Mouse (Mus musculus) intestine, embryonic 16.5 days (tissue): ENCODE results near the gene Lactb. TPM values are rescaled to one million over a fixed set of nuclear protein-coding genes. Genes with fewer than 3 reads are reported as not detected.

Experiments
- ATAC-seq: fragments of 200-750 bp; cut with Nextera tagmentation; 2 replicates; pipeline ENCODE4 v1.8.0; 2017; ENCODE audit warnings: moderate TSS enrichment, moderate library complexity
- H3K27ac ChIP-seq: fragments of 300-500 bp; sonication (generic); 2 replicates; pipeline ENCODE4 v1.5.1; 2014; ENCODE audit warnings: mild to moderate bottlenecking, low read length
- H3K27me3 ChIP-seq: fragments of 300-500 bp; sonication (generic); replicated peaks from 2 replicates; pipeline ENCODE4 v1.6.1; 2014; ENCODE audit warnings: low read length, control low read depth, mixed read lengths; ENCODE audit not compliant: control insufficient read depth, insufficient read depth
- H3K36me3 ChIP-seq: fragments of 300-500 bp; sonication (generic); 2 replicates; pipeline ENCODE4 v1.6.1; 2014; ENCODE audit warnings: low read length, control low read depth; ENCODE audit not compliant: control insufficient read depth, insufficient read depth
- H3K4me1 ChIP-seq: fragments of 300-500 bp; sonication (generic); 2 replicates; pipeline ENCODE4 v1.6.1; 2014; ENCODE audit warnings: low read length, control low read depth, mixed read lengths; ENCODE audit not compliant: control insufficient read depth, insufficient read depth
- H3K4me2 ChIP-seq: fragments of 300-500 bp; sonication (generic); 2 replicates; pipeline ENCODE4 v1.6.1; 2014; ENCODE audit warnings: low read depth, low read length, control low read depth
- H3K4me3 ChIP-seq: fragments of 300-500 bp; sonication (generic); 2 replicates; pipeline ENCODE4 v1.5.1; 2014; ENCODE audit warnings: mild to moderate bottlenecking, low read length
- H3K9ac ChIP-seq: fragments of 300-500 bp; sonication (generic); 2 replicates; pipeline ENCODE4 v1.6.1; 2014; ENCODE audit warnings: low read depth, low read length
- H3K9me3 ChIP-seq: fragments of 300-500 bp; sonication (generic); 2 replicates; pipeline ENCODE4 v1.6.1; 2016; ENCODE audit warnings: low read length, control low read depth; ENCODE audit not compliant: control insufficient read depth
- WGBS: fragments of 180-500 bp; shearing (Covaris S2); extraction: QIAGEN DNeasy Blood & Tissue Kit; methylation state at CpG from one replicate; pipeline ENCODE4 v1.1.7; 2014; 5-methylcytosine and 5-hydroxymethylcytosine counted together
- polyA plus RNA-seq: library from polyadenylated mRNA; unstranded; fragments of >200 nt; fragmentation: Nextera tagmentation; extraction: Ambion mirVana; gene quantifications from 2 replicates; pipeline ENCODE4 v1.2.1, GENCODE M21; 2015

Lactb gene
- polyA plus RNA-seq, 1 experiment from 2014 or later = 6.7 TPM

- no peak for ATAC-seq
- H3K4me2 ChIP-seq = no peak overlapping the region
These were observed 7.8 kb downstream of the Lactb start for GRCm38 (mm10) chr9:66967492-66967891.

GRCm38 (mm10) chr9:66961478-66961877 is 13.8 kb downstream of the Lactb start:
- Histone ChIP-seq H3K27me3 (no peaks in the 10 kb centered on the region), H3K4me2 (no peak overlapping the region), H3K9me3 (no peaks in the 10 kb centered on the region), H3K4me1 (no peaks in the 10 kb centered on the region), H3K36me3 (0 out of 2 replicates have a peak, but pooled peaks cover 2% of the 10 kb centered on the region), H3K4me3 (no peak overlapping the region), H3K27ac (no peak overlapping the region), H3K9ac (no peak overlapping the region)
- ATAC-seq = no peak
- WGBS = 81% methylated on average over 3 of the region's 3 CpGs

More at GRCm38 (mm10) chr9:66967492-66967891, 7.8 kb downstream of the Lactb start:
- Histone ChIP-seq H3K9ac (no peak overlapping the region), H3K27ac (no peak overlapping the region), H3K36me3 (0 out of 2 replicates have a peak, but pooled peaks cover 2% of the 10 kb centered on the region), H3K27me3 (no peaks in the 10 kb centered on the region), H3K9me3 (no peaks in the 10 kb centered on the region), H3K4me3 (no peak overlapping the region), H3K4me1 (no peaks in the 10 kb centered on the region)
- 45% methylated on average over 8 of the region's 8 CpGs for WGBS

- no peaks in the 10 kb centered on the region for H3K36me3 ChIP-seq
- H3K4me2 ChIP-seq = no peak overlapping the region
- H3K9me3 ChIP-seq = no peaks in the 10 kb centered on the region
- 93% methylated on average over 3 of the region's 3 CpGs for WGBS
- no peak overlapping the region for H3K27ac ChIP-seq
- no peak overlapping the region for H3K4me3 ChIP-seq
- no peaks in the 10 kb centered on the region for H3K4me1 ChIP-seq
- H3K9ac ChIP-seq = no peak overlapping the region
- ATAC-seq = no peak
- H3K27me3 ChIP-seq = no peaks in the 10 kb centered on the region
These were observed 17.8 kb downstream of the Lactb start for GRCm38 (mm10) chr9:66957451-66957850.

- ATAC-seq = no peak
- Histone ChIP-seq H3K27ac (no peak overlapping the region), H3K4me1 (peaks cover 2% of the 10 kb centered on the region; the same call in 1 of the 2 replicates), H3K4me3 (no peak overlapping the region), H3K36me3 (0 out of 2 replicates have a peak, but pooled peaks cover 2% of the 10 kb centered on the region), H3K9me3 (no peaks in the 10 kb centered on the region), H3K4me2 (no peak overlapping the region), H3K27me3 (no peaks in the 10 kb centered on the region), H3K9ac (no peak overlapping the region)
- 69% methylated on average over 2 of the region's 2 CpGs for WGBS
These were observed 22.4 kb downstream of the Lactb start for GRCm38 (mm10) chr9:66952886-66953285.

GRCm38 (mm10) chr9:66952321-66952720 is 23.0 kb downstream of the Lactb start:
- Histone ChIP-seq H3K27ac (no peak overlapping the region), H3K4me3 (no peak overlapping the region), H3K4me2 (no peak overlapping the region), H3K9ac (no peak overlapping the region), H3K36me3 (0 out of 2 replicates have a peak, but pooled peaks cover 2% of the 10 kb centered on the region), H3K27me3 (no peaks in the 10 kb centered on the region), H3K4me1 (peaks cover 2% of the 10 kb centered on the region; the same call in 1 of the 2 replicates), H3K9me3 (no peaks in the 10 kb centered on the region)
- ATAC-seq = no peak
- 79% methylated on average over 8 of the region's 8 CpGs for WGBS

- WGBS = 96% methylated on average over 2 of the region's 2 CpGs
- no peak overlapping the region for H3K9ac ChIP-seq
- H3K9me3 ChIP-seq = no peaks in the 10 kb centered on the region
- peaks cover 7% of the 10 kb centered on the region; the same call in 1 of the 2 replicates for H3K4me1 ChIP-seq
- no peak overlapping the region for H3K4me2 ChIP-seq
- H3K4me3 ChIP-seq = no peak overlapping the region
- no peaks in the 10 kb centered on the region for H3K27me3 ChIP-seq
- no peak for ATAC-seq
- H3K36me3 ChIP-seq = 0 out of 2 replicates have a peak, but pooled peaks cover 2% of the 10 kb centered on the region
- no peak overlapping the region for H3K27ac ChIP-seq
These were observed 26.7 kb downstream of the Lactb start for GRCm38 (mm10) chr9:66948536-66948935.

- peak; percentile 99 for ATAC-seq
These were observed 29.3 kb downstream of the Lactb start, which contains the start of gene Rps27l for GRCm38 (mm10) chr9:66945647-66946641. Gene Rps27l, plus strand, starts transcription at chr9:66946086.

GRCm38 (mm10) chr9:66945161-66945560 is 30.1 kb downstream of the Lactb start:
- Histone ChIP-seq H3K4me2 (peak overlapping the region; percentile 80), H3K4me1 (peaks cover 14% of the 10 kb centered on the region), H3K9ac (peak overlapping the region; percentile 91), H3K27me3 (no peaks in the 10 kb centered on the region), H3K36me3 (0 out of 2 replicates have a peak, but pooled peaks cover 2% of the 10 kb centered on the region), H3K27ac (peak overlapping the region; percentile 91), H3K9me3 (no peaks in the 10 kb centered on the region), H3K4me3 (peak overlapping the region; percentile 95)
- WGBS = 18% methylated on average over 4 of the region's 4 CpGs
- ATAC-seq = no peak

More at GRCm38 (mm10) chr9:66945647-66946641, 29.3 kb downstream of the Lactb start, which contains the start of gene Rps27l:
- WGBS = under 1% methylated on average over 77 of the region's 77 CpGs
- H3K9me3 ChIP-seq = no peaks in the 10 kb centered on the region
- H3K27ac ChIP-seq = peak within 1 kb of the TSS; percentile 91
- no peaks in the 10 kb centered on the region for H3K27me3 ChIP-seq
- H3K4me3 ChIP-seq = peak within 1 kb of the TSS; percentile 95
- H3K4me1 ChIP-seq = peaks cover 11% of the 10 kb centered on the region
- peak within 1 kb of the TSS; percentile 91 for H3K9ac ChIP-seq
- 0 out of 2 replicates have a peak, but pooled peaks cover 2% of the 10 kb centered on the region for H3K36me3 ChIP-seq
- peak within 1 kb of the TSS; percentile 80 for H3K4me2 ChIP-seq

GRCm38 (mm10) chr9:66938836-66939235 is 36.4 kb downstream of the Lactb start:
- Histone ChIP-seq H3K36me3 (no peaks in the 10 kb centered on the region), H3K9ac (no peak overlapping the region), H3K4me2 (no peak overlapping the region), H3K9me3 (no peaks in the 10 kb centered on the region), H3K27me3 (no peaks in the 10 kb centered on the region), H3K4me1 (peaks cover 7% of the 10 kb centered on the region), H3K4me3 (no peak overlapping the region), H3K27ac (no peak overlapping the region)
- ATAC-seq = no peak
- 8% methylated on average over 4 of the region's 4 CpGs for WGBS
